Mouse (Mus musculus): ENCODE data around the gene Xxylt1. TPM values are rescaled to one million over a fixed set of nuclear protein-coding genes. Genes with fewer than 3 reads are reported as not detected.

Gene Xxylt1
- polyA plus RNA-seq, 1 experiment from 2014 or later: 11.7 TPM

DNA sequence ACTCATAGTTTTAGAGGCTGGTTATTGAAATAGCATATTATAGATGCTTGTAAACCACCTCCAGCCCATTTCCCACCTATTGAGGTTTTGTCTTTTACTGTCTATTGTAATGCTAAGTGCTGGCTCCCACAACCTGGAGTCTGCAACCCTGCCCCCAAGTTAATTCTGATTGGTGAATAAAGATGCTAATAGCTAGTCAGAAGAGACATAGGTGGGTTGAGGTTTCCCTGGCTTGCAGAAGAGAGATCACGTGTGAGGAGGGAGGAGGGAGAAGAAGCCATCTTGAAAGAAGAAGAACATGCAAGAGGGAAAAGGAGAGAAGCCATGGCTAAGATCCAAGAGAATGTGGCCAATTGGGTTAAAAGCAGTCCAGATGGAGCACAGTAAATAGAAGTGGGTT, 43.8 kb downstream of the Xxylt1 start:
- no peak for DNase-seq (ENCODE audit: low spot score, missing footprints)
- no peaks in the 10 kb centered on the region for H3K36me3 ChIP-seq (ENCODE audit: control insufficient read depth, insufficient read depth, low read length)
- no peak overlapping the region for H3K4me3 ChIP-seq (ENCODE audit: low read depth, low read length)
- peaks cover 9% of the 10 kb centered on the region for H3K4me1 ChIP-seq (ENCODE audit: control insufficient read depth, insufficient read depth, low read length)
- no peaks in the 10 kb centered on the region for H3K9me3 ChIP-seq (ENCODE audit: control insufficient read depth, low read length)
- no peaks in the 10 kb centered on the region for H3K27me3 ChIP-seq (ENCODE audit: control insufficient read depth, insufficient read depth, low read length)
- 81% methylated on average over 1 of the region's 1 CpGs for WGBS
- no peak for ATAC-seq (ENCODE audit: low FRiP score)
- H3K9ac ChIP-seq (ENCODE audit: low read length): no peak overlapping the region
- H3K4me2 ChIP-seq: no peak overlapping the region
- no peak overlapping the region for H3K27ac ChIP-seq (ENCODE audit: low read depth, low read length)

DNA sequence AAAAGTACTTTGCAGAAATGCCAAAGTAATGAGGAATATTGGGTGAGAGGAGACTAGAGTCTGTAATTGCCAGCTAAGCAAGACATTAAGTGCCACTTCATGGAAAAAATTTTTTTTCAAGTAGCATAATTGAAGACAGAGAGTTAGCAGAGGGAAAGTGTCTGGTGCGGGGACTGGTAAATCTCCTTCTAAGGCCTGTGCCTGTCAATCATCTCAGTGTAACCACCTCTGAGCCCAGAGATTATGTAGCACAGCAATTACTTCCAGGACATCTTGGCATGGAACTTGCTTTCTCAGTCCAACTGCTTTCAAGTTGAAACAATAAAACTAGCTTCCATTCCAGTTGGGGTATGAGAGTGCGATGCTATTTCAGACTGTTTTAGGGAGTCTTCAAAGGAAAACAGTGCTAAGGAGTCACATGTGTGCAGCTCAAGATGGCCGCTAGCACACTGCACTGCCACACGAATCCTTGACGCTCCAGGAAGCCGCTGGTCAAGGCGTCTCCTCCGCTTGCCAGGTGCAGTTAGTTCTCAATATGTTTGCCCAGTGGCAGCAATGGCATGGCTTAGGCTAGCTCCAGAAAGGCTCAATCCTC, 45.5 kb downstream of the Xxylt1 start:
- no peak for DNase-seq (ENCODE audit: low spot score, missing footprints)
- H3K27ac ChIP-seq (ENCODE audit: low read depth, low read length): no peak overlapping the region
- H3K9ac ChIP-seq (ENCODE audit: low read length): no peak overlapping the region
- no peaks in the 10 kb centered on the region for H3K27me3 ChIP-seq (ENCODE audit: control insufficient read depth, insufficient read depth, low read length)
- peaks cover 9% of the 10 kb centered on the region for H3K4me1 ChIP-seq (ENCODE audit: control insufficient read depth, insufficient read depth, low read length)
- H3K4me2 ChIP-seq: no peak overlapping the region
- no peaks in the 10 kb centered on the region for H3K9me3 ChIP-seq (ENCODE audit: control insufficient read depth, low read length)
- no peak overlapping the region for H3K4me3 ChIP-seq (ENCODE audit: low read depth, low read length)
- no peaks in the 10 kb centered on the region for H3K36me3 ChIP-seq (ENCODE audit: control insufficient read depth, insufficient read depth, low read length)
- no peak for ATAC-seq (ENCODE audit: low FRiP score)
- 92% methylated on average over 8 of the region's 8 CpGs for WGBS

- ATAC-seq (ENCODE audit: low FRiP score): no peak
- Histone ChIP-seq H3K9ac (ENCODE audit: low read length) (no peak overlapping the region), H3K27me3 (ENCODE audit: control insufficient read depth, insufficient read depth, low read length) (no peaks in the 10 kb centered on the region), H3K27ac (ENCODE audit: low read depth, low read length) (no peak overlapping the region), H3K9me3 (ENCODE audit: control insufficient read depth, low read length) (no peaks in the 10 kb centered on the region), H3K4me1 (ENCODE audit: control insufficient read depth, insufficient read depth, low read length) (peaks cover 12% of the 10 kb centered on the region), H3K4me3 (ENCODE audit: low read depth, low read length) (no peak overlapping the region), H3K4me2 (no peak overlapping the region), H3K36me3 (ENCODE audit: control insufficient read depth, insufficient read depth, low read length) (no peaks in the 10 kb centered on the region)
- DNase-seq (ENCODE audit: low spot score, missing footprints): no peak
- WGBS: 69% methylated on average over 7 of the region's 7 CpGs
These were observed 46.0 kb downstream of the Xxylt1 start for GRCm38 (mm10) chr16:31035235-31035634.

GRCm38 (mm10) chr16:31034051-31034450, 47.2 kb downstream of the Xxylt1 start:
- Histone ChIP-seq H3K9ac (ENCODE audit: low read length) (no peak overlapping the region), H3K27me3 (ENCODE audit: control insufficient read depth, insufficient read depth, low read length) (no peaks in the 10 kb centered on the region), H3K4me2 (no peak overlapping the region), H3K4me3 (ENCODE audit: low read depth, low read length) (no peak overlapping the region), H3K4me1 (ENCODE audit: control insufficient read depth, insufficient read depth, low read length) (peaks cover 18% of the 10 kb centered on the region), H3K9me3 (ENCODE audit: control insufficient read depth, low read length) (no peaks in the 10 kb centered on the region), H3K27ac (ENCODE audit: low read depth, low read length) (peak overlapping the region; percentile 63), H3K36me3 (ENCODE audit: control insufficient read depth, insufficient read depth, low read length) (no peaks in the 10 kb centered on the region)
- ATAC-seq (ENCODE audit: low FRiP score): peak; percentile 71
- 8% methylated on average over 3 of the region's 3 CpGs for WGBS
- DNase-seq (ENCODE audit: low spot score, missing footprints): peak; percentile 92

DNA sequence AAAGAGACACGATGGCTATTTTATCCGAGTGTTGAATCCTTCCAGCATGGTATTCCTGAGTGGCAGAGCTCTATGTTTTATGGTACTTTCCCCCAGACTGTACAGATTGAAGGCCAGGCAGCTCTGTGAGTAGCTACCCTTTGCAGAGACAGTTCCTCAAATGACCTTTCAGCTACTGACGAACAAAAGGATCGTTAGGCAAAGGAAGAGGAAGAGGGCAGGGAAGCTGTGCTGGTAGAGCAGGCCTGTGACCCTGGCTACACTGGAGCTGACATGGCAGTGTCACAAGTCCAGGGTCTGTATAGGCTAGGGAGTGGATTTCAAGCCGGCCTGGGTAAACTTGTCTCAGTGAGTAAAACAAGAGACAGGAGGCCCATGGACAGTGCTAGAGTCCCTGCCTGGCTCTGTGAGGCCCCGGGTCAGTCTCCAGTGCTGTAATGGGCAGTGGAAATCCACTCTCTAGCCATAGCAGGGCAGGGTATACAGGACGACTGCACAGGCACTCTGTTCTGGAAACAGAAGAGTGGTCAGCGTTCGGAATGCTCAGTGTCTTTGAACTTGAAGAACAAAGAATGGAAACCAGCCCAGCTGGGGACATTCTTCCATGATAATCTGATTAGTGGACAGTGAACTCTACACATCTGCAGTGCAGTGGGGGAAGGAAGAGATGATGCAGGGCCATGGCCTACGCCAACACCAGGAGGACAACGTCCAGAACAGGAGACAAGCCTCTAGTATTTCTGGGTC, 51.3 kb downstream of the Xxylt1 start:
- H3K4me2 ChIP-seq: no peak overlapping the region
- H3K27ac ChIP-seq (ENCODE audit: low read depth, low read length): no peak overlapping the region
- no peaks in the 10 kb centered on the region for H3K36me3 ChIP-seq (ENCODE audit: control insufficient read depth, insufficient read depth, low read length)
- no peak overlapping the region for H3K4me3 ChIP-seq (ENCODE audit: low read depth, low read length)
- WGBS: 54% methylated on average over 11 of the region's 11 CpGs
- H3K9me3 ChIP-seq (ENCODE audit: control insufficient read depth, low read length): no peaks in the 10 kb centered on the region
- DNase-seq (ENCODE audit: low spot score, missing footprints): no peak
- H3K9ac ChIP-seq (ENCODE audit: low read length): no peak overlapping the region
- H3K27me3 ChIP-seq (ENCODE audit: control insufficient read depth, insufficient read depth, low read length): no peaks in the 10 kb centered on the region
- H3K4me1 ChIP-seq (ENCODE audit: control insufficient read depth, insufficient read depth, low read length): peaks cover 18% of the 10 kb centered on the region
- no peak for ATAC-seq (ENCODE audit: low FRiP score)

DNA sequence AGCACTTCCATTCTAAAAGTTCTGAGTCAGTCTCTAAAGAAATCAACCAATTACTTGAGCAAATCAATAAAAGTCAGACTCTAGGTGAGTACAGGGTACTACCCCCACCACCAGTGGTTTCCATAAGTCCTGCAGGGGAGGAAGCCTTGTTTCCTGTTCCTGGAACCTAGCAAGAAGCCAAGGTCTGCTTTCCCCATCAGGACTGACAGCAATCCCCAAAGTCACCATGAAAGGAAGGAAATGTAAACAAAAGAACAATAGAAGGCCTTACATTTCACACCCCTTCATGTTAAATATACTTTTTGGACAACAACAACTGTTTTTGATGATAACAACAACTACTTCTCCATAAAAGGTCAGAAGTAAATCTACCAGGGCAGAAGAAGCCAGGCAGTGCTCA, 53.6 kb downstream of the Xxylt1 start:
- H3K9me3 ChIP-seq (ENCODE audit: control insufficient read depth, low read length): no peaks in the 10 kb centered on the region

GRCm38 (mm10) chr16:31025516-31025915, 55.7 kb downstream of the Xxylt1 start:
- Histone ChIP-seq H3K36me3 (ENCODE audit: control insufficient read depth, insufficient read depth, low read length) (no peaks in the 10 kb centered on the region), H3K9me3 (ENCODE audit: control insufficient read depth, low read length) (no peaks in the 10 kb centered on the region), H3K4me2 (no peak overlapping the region), H3K4me1 (ENCODE audit: control insufficient read depth, insufficient read depth, low read length) (peaks cover 22% of the 10 kb centered on the region), H3K27me3 (ENCODE audit: control insufficient read depth, insufficient read depth, low read length) (no peaks in the 10 kb centered on the region), H3K4me3 (ENCODE audit: low read depth, low read length) (no peak overlapping the region), H3K27ac (ENCODE audit: low read depth, low read length) (no peak overlapping the region), H3K9ac (ENCODE audit: low read length) (no peak overlapping the region)
- ATAC-seq (ENCODE audit: low FRiP score) (no peak), DNase-seq (ENCODE audit: low spot score, missing footprints) (no peak)
- WGBS: 88% methylated on average over 7 of the region's 7 CpGs

More for the DNA sequence above, 53.6 kb downstream of the Xxylt1 start:
- no peak for ATAC-seq (ENCODE audit: low FRiP score)
- Histone ChIP-seq H3K4me2 (no peak overlapping the region), H3K4me1 (ENCODE audit: control insufficient read depth, insufficient read depth, low read length) (peaks cover 13% of the 10 kb centered on the region), H3K27me3 (ENCODE audit: control insufficient read depth, insufficient read depth, low read length) (no peaks in the 10 kb centered on the region), H3K4me3 (ENCODE audit: low read depth, low read length) (no peak overlapping the region), H3K27ac (ENCODE audit: low read depth, low read length) (no peak overlapping the region), H3K9ac (ENCODE audit: low read length) (no peak overlapping the region), H3K36me3 (ENCODE audit: control insufficient read depth, insufficient read depth, low read length) (no peaks in the 10 kb centered on the region)
- DNase-seq (ENCODE audit: low spot score, missing footprints): no peak

DNA sequence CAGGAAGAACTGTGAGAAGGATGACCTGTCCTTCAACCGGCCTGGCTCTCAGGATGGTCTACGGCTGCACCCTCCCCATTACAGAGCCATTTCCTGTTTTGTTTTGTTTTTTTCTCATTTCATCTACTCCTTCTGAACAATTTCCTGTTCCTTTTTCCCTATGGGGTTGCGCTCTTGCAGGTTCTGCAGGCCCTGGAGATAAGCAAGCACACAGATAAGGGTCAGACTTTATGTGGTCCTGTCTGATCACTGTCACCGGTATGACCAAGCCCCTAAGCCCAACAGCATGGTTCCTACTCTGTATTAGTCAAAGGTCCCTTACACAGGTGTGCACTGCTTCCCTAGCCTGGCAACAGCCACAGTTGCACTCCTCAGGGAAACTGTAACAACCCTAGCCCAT, 56.2 kb downstream of the Xxylt1 start:
- H3K36me3 ChIP-seq (ENCODE audit: control insufficient read depth, insufficient read depth, low read length): no peaks in the 10 kb centered on the region
- H3K4me2 ChIP-seq: no peak overlapping the region
- WGBS: 85% methylated on average over 4 of the region's 4 CpGs
- no peaks in the 10 kb centered on the region for H3K9me3 ChIP-seq (ENCODE audit: control insufficient read depth, low read length)
- DNase-seq (ENCODE audit: low spot score, missing footprints) (no peak), ATAC-seq (ENCODE audit: low FRiP score) (no peak)
- peaks cover 16% of the 10 kb centered on the region for H3K4me1 ChIP-seq (ENCODE audit: control insufficient read depth, insufficient read depth, low read length)
- H3K4me3 ChIP-seq (ENCODE audit: low read depth, low read length): no peak overlapping the region
- H3K27ac ChIP-seq (ENCODE audit: low read depth, low read length): no peak overlapping the region
- no peak overlapping the region for H3K9ac ChIP-seq (ENCODE audit: low read length)
- no peaks in the 10 kb centered on the region for H3K27me3 ChIP-seq (ENCODE audit: control insufficient read depth, insufficient read depth, low read length)

DNA sequence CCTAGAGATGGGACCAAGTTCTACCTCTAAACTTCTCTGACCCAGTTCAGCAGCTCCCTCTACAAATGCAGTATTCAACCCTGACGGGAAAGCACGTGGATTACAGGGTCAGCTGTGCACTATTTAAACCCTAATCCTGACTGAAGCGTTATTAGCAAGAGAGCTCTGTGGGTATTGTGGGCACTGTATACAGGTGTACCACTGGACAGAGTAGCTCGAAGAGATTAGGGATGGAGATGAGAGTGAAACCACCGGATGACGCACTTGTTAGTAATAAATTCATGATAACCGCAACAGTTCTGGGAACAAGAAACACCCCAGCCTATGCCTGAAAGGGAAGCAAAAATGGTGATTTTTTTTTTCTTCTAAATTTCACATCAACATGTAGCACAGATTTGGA, 57.0 kb downstream of the Xxylt1 start:
- WGBS: 55% methylated on average over 7 of the region's 7 CpGs
- Histone ChIP-seq H3K4me1 (ENCODE audit: control insufficient read depth, insufficient read depth, low read length) (peaks cover 13% of the 10 kb centered on the region), H3K9ac (ENCODE audit: low read length) (no peak overlapping the region), H3K4me2 (no peak overlapping the region), H3K27ac (ENCODE audit: low read depth, low read length) (no peak overlapping the region), H3K27me3 (ENCODE audit: control insufficient read depth, insufficient read depth, low read length) (no peaks in the 10 kb centered on the region), H3K4me3 (ENCODE audit: low read depth, low read length) (no peak overlapping the region), H3K36me3 (ENCODE audit: control insufficient read depth, insufficient read depth, low read length) (no peaks in the 10 kb centered on the region), H3K9me3 (ENCODE audit: control insufficient read depth, low read length) (no peaks in the 10 kb centered on the region)
- DNase-seq (ENCODE audit: low spot score, missing footprints) (no peak), ATAC-seq (ENCODE audit: low FRiP score) (no peak)
